Mouse (Mus musculus): Measurements from ENCODE around the gene Zfp109.
"Not testable (repeated sequence)": the region's sequence is repeated elsewhere in the genome, so short reads cannot be mapped to it uniquely, and the experiment has no call there.

Gene Zfp109

GRCm38 (mm10) chr7:24237040-24237791 is at the start of gene Zfp109:
Gene Zfp109 (minus strand): TSS chr7:24237560.
- peak; percentile 79 for DNase-seq

GRCm38 (mm10) chr7:24286916-24287315 is 49.6 kb upstream of the Zfp109 start:
- DNase-seq: no peak

GRCm38 (mm10) chr7:24286090-24286489 is 48.7 kb upstream of the Zfp109 start:
- no peak for DNase-seq

GRCm38 (mm10) chr7:24280858-24281145 is 43.4 kb upstream of the Zfp109 start:
- no peak for DNase-seq

GRCm38 (mm10) chr7:24280031-24280857 is 42.9 kb upstream of the Zfp109 start:
- DNase-seq: no peak

- DNase-seq: not testable (repeated sequence)
Observed at GRCm38 (mm10) chr7:24278771-24279170, 41.4 kb upstream of the Zfp109 start.

- no peak for DNase-seq
Observed at GRCm38 (mm10) chr7:24274456-24274855, 37.1 kb upstream of the Zfp109 start.

GRCm38 (mm10) chr7:24271191-24271590 is 33.8 kb upstream of the Zfp109 start:
- DNase-seq: no peak

GRCm38 (mm10) chr7:24270288-24270672 is 32.9 kb upstream of the Zfp109 start, which contains the start of gene Zfp93:
Gene Zfp93 (plus strand): TSS chr7:24270420.
- peak; percentile 93 for DNase-seq

- peak; percentile 38 for DNase-seq
Observed at GRCm38 (mm10) chr7:24269667-24270287, 32.4 kb upstream of the Zfp109 start.

GRCm38 (mm10) chr7:24269256-24269655 is 31.9 kb upstream of the Zfp109 start:
- DNase-seq: peak; percentile 48

- no peak for DNase-seq
Observed at GRCm38 (mm10) chr7:24268176-24269155, 31.1 kb upstream of the Zfp109 start.

GRCm38 (mm10) chr7:24260000-24260312 is 22.6 kb upstream of the Zfp109 start:
- no peak for DNase-seq

- no peak for DNase-seq
Observed at GRCm38 (mm10) chr7:24259306-24259999, 22.1 kb upstream of the Zfp109 start.

GRCm38 (mm10) chr7:24254633-24255474 is 17.5 kb upstream of the Zfp109 start, which contains the start of gene Zfp108:
Gene Zfp108 (plus strand): TSS chr7:24254794.
- peak; percentile 94 for DNase-seq

- DNase-seq: no peak
Observed at GRCm38 (mm10) chr7:24253779-24254615, 16.6 kb upstream of the Zfp109 start.

- no peak for DNase-seq
Observed at GRCm38 (mm10) chr7:24211343-24211742, 26.0 kb downstream of the Zfp109 start, which contains the start of gene Zfp111. Gene Zfp111 (minus strand): TSS chr7:24211443.

- DNase-seq: no peak
Observed at GRCm38 (mm10) chr7:24210296-24210695, 27.1 kb downstream of the Zfp109 start.

GRCm38 (mm10) chr7:24208282-24208886 is 29.0 kb downstream of the Zfp109 start:
- peak; percentile 38 for DNase-seq

Data from cerebellum, adult 9-10 months (tissue).